Mouse (Mus musculus) adrenal gland, adult 2 months (tissue): ENCODE measurements at regions not wholly inside any gene's neighbourhood (a gene's known extent, or its start where the extent isn't known, plus 50 kb on each side); places are given as distances from the start of the nearest gene placed in this dataset.

Experiments used
- DNase-seq: peaks from one replicate; pipeline ENCODE4 v3.0.0; 2021

- DNase-seq, result peak; percentile 5
Observed at GRCm38 (mm10) chrX:21293666-21294065, 118.2 kb upstream of the Gm21876 start.

- DNase-seq, result no peak
Observed at GRCm38 (mm10) chrX:21295460-21295859, 120.0 kb upstream of the Gm21876 start.

GRCm38 (mm10) chrX:21297349-21297748, 121.9 kb upstream of the Gm21876 start:
- no peak for DNase-seq

DNA sequence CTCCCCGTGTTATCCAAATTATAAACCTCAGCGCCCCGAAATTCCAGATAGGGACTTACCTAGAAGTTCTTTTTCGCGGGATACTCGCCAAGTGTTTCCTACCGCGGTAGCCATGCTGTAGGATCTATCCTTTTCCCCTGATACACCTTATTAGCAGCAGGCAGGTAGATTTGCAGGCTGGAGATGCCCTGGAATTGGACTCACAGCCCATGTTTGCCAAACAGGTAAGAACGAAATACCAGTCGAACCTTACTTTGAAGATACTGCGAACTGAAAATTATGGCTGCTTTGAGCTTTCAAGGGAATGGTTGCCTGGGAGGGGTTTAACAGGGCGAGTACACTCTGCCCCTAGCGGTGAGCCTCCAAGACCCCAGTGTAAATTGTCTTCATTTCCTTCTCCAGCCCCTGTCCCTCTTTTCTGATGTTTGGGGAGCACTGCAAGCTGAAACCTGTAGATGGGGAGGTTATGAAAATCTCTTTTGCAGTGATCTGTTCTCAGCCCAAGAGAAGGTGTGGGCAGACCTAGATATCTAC, 149.8 kb upstream of the Agtr2 start:
- no peak for DNase-seq

- no peak for DNase-seq
Observed at GRCm38 (mm10) chrX:21344397-21344796, 139.9 kb upstream of the Agtr2 start.

GRCm38 (mm10) chrX:21350503-21350902, 133.8 kb upstream of the Agtr2 start:
- no peak for DNase-seq

- DNase-seq, result no peak
Observed at GRCm38 (mm10) chrX:21352350-21352749, 132.0 kb upstream of the Agtr2 start.

- DNase-seq, result peak; percentile 42
Observed at GRCm38 (mm10) chrX:21360771-21361667, 123.3 kb upstream of the Agtr2 start.

- no peak for DNase-seq
Observed at GRCm38 (mm10) chrX:21385221-21385620, 99.1 kb upstream of the Agtr2 start.

- no peak for DNase-seq
Observed at GRCm38 (mm10) chrX:21389992-21390391, 94.4 kb upstream of the Agtr2 start.

DNA sequence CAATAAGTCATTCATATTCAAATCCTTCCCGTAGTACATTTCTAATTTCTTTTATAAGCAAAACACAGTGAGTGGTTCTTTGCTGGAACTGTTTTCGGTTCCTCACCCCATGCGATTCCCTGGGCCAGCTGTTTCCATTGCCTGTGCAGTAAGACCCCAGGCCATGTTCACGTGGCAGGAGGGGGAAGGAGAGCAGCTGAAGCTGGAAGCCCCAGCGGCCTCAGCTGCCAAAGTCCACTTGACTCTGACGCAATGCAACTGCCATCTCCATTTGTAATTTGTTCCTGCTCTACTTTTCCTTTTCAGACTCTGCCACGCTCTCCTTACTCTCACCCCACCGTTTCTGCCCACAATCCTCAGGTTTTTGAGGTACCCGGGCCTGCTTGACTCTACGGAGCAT, 91.1 kb upstream of the Agtr2 start:
- peak; percentile 6 for DNase-seq

- DNase-seq, result no peak
Observed at GRCm38 (mm10) chrX:21424797-21425196, 59.5 kb upstream of the Agtr2 start.

GRCm38 (mm10) chrX:21428081-21428480, 56.3 kb upstream of the Agtr2 start:
- DNase-seq, result no peak

DNA sequence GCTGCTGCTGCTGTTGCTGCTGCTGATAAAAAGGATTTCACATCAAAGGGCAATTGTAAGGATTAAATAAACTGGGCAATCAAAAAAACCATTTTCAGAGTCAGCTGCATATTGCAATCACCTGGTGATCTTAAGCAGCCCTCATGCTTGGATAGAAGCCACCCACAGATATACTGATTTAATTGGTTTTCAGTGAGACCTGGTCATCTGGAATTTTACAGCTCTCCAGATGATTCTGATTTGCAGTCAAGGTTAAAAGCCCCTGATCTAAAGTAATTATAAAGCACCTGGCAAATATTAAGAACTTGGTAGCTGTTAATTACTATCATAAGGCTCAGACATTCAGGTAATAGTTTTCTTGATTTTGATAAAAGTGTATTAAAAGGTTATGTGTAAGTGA, 50.8 kb upstream of the Agtr2 start:
- DNase-seq, result no peak
